ENCODE assay signal across 19 mouse cellular contexts in the genomic region with DNA sequence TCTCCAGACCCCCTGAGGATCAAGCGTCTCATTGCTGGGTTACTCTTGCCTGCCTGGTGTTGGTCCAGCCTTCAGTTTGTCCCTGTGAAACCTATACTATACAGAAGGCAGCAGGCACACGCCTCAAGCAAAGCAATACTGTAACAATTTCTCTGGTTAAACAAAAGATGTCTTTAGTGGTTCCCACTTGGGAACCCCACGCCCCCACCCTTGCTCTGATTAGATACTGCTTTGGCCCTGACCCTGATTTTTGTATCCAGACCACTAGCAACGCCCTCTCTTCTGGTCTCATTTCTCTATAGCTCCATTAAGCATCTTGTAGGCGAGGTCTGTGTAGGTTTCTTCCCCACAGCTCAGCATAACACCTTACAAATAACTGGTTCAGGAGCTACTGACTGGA.
DNase-seq lines count a peak whose midpoint lies in the region; ATAC-seq and TF ChIP-seq lines count a peak whose summit lies in the region.
"Had no signal": no experiment of that assay in that cellular context is flagged by ENCODE, and none has a peak within 500 bp of the region (broad histone marks: within the 10 kb centered on the region; RNA-seq: fewer than 3 reads in every experiment).

No protein-coding gene starts in this region.

- ATAC-seq in heart, embryonic 11.5 days (replicated peaks; ENCODE audit: insufficient number of reproducible peaks, low FRiP score, low TSS enrichment), result 0 out of 2 replicates have a peak, but pooled peaks have one; percentile 26
- no peak for ATAC-seq in kidney, postnatal 0 days (replicated peaks; ENCODE audit: low FRiP score, low read depth)
- no peak for ATAC-seq in kidney, embryonic 16.5 days (ENCODE audit: low FRiP score, low TSS enrichment)
- ATAC-seq in limb, embryonic 14.5 days (ENCODE audit: low FRiP score, low read depth), result no peak
- ATAC-seq: forebrain, embryonic 15.5 days; liver, postnatal 0 days had no signal

- no peak overlapping the region for H3K9ac ChIP-seq in heart, embryonic 11.5 days (ENCODE audit: low read depth, low read length)
- H3K9ac ChIP-seq in kidney, postnatal 0 days (ENCODE audit: low read depth, low read length), result no peak overlapping the region
- no peak overlapping the region for H3K9ac ChIP-seq in kidney, embryonic 16.5 days (replicated peaks; ENCODE audit: low read length)
- H3K9ac ChIP-seq in limb, embryonic 14.5 days (ENCODE audit: low read depth, low read length, severe bottlenecking), result no peak overlapping the region
- H3K9ac ChIP-seq: forebrain, embryonic 15.5 days; hindbrain, embryonic 14.5 days; liver, postnatal 0 days; neural tube, embryonic 13.5 days had no signal

- 64% methylated on average over 5 of the region's 5 CpGs for WGBS in heart, embryonic 11.5 days (ENCODE audit: insufficient replicate concordance)
- WGBS in kidney, postnatal 0 days, result 74% methylated on average over 5 of the region's 5 CpGs
- WGBS in kidney, embryonic 16.5 days, result 79% methylated on average over 5 of the region's 5 CpGs
- 80% methylated on average over 5 of the region's 5 CpGs for WGBS in limb, embryonic 14.5 days

- H3K4me2 ChIP-seq in heart, embryonic 11.5 days, result no peak overlapping the region
- no peak overlapping the region for H3K4me2 ChIP-seq in kidney, postnatal 0 days (ENCODE audit: low read length)
- no peak overlapping the region for H3K4me2 ChIP-seq in kidney, embryonic 16.5 days (replicated peaks; ENCODE audit: low read depth, low read length)
- H3K4me2 ChIP-seq in limb, embryonic 14.5 days (replicated peaks; ENCODE audit: low read depth, low read length, severe bottlenecking), result no peak overlapping the region
- H3K4me2 ChIP-seq: forebrain, embryonic 15.5 days; hindbrain, embryonic 14.5 days; neural tube, embryonic 13.5 days had no signal

- intact Hi-C loops in heart, postnatal 36 days (cut with DNase I), result no loop called here
- intact Hi-C loops in gastrocnemius, postnatal 14 days (cut with DNase I; ENCODE audit: low total_unique reads), result no loop called here

- TF ChIP-seq POLR2A in limb, embryonic 14.5 days (IDR thresholded peaks at IDR 0.05; ENCODE audit: borderline replicate concordance, extremely low read depth, insufficient read depth, insufficient read length), result no peak

- no peaks in the 10 kb centered on the region for H3K36me3 ChIP-seq in heart, embryonic 11.5 days (ENCODE audit: control insufficient read depth, insufficient read depth, low read length)
- no peaks in the 10 kb centered on the region for H3K36me3 ChIP-seq in kidney, postnatal 0 days (ENCODE audit: insufficient read depth, low read length)
- H3K36me3 ChIP-seq in kidney, embryonic 16.5 days (ENCODE audit: insufficient read depth, low read length), result no peaks in the 10 kb centered on the region
- no peaks in the 10 kb centered on the region for H3K36me3 ChIP-seq in limb, embryonic 14.5 days (ENCODE audit: control insufficient read depth, insufficient read depth, low read length)
- H3K36me3 ChIP-seq: forebrain, embryonic 15.5 days; neural tube, embryonic 13.5 days had no signal

- no peaks in the 10 kb centered on the region for H3K27me3 ChIP-seq in heart, embryonic 11.5 days (ENCODE audit: control insufficient read depth, insufficient read depth, low read length)
- H3K27me3 ChIP-seq in kidney, postnatal 0 days (ENCODE audit: insufficient read depth, low read length), result no peaks in the 10 kb centered on the region
- no peaks in the 10 kb centered on the region for H3K27me3 ChIP-seq in kidney, embryonic 16.5 days (ENCODE audit: insufficient read depth, low read length)
- H3K27me3 ChIP-seq in limb, embryonic 14.5 days (ENCODE audit: control insufficient read depth, insufficient read depth, low read length), result no peaks in the 10 kb centered on the region
- H3K27me3 ChIP-seq: forebrain, embryonic 15.5 days; neural tube, embryonic 13.5 days had no signal

- DNase-seq in heart, postnatal 36 days, result no peak
- DNase-seq in kidney, postnatal 0 days (ENCODE audit: low spot score), result no peak
- no peak for DNase-seq in limb, embryonic 14.5 days (ENCODE audit: low spot score)
- peak; percentile 59 for DNase-seq in testis, postnatal 10 days (ENCODE audit: low spot score)
- DNase-seq in cerebellum, postnatal 14 days, result no peak
- no peak for DNase-seq in gastrocnemius, postnatal 14 days
- DNase-seq: B cell, adult 2 months; cerebellum, adult 18-20 months; kidney, adult 8-10 months; liver, postnatal 0 days; midbrain, embryonic 14.5 days; spleen, adult 18-20 months; thymus, postnatal 25 days had no signal

- peaks cover 39% of the 10 kb centered on the region for H3K4me1 ChIP-seq in heart, embryonic 11.5 days (ENCODE audit: control insufficient read depth, insufficient read depth, low read length)
- H3K4me1 ChIP-seq in kidney, postnatal 0 days (replicated peaks; ENCODE audit: insufficient read depth, low read length), result peaks cover 14% of the 10 kb centered on the region; the same call in 1 of the 2 replicates
- peaks cover 30% of the 10 kb centered on the region for H3K4me1 ChIP-seq in kidney, embryonic 16.5 days (ENCODE audit: insufficient read depth, low read length)
- no peaks in the 10 kb centered on the region for H3K4me1 ChIP-seq in limb, embryonic 14.5 days (ENCODE audit: control insufficient read depth, insufficient read depth, low read length)

- TF ChIP-seq CTCF in kidney, postnatal 0 days (IDR thresholded peaks at IDR 0.05; ENCODE audit: low read depth), result no peak

- H3K9me3 ChIP-seq in heart, embryonic 11.5 days (replicated peaks; ENCODE audit: control insufficient read depth, low read length), result no peaks in the 10 kb centered on the region
- H3K9me3 ChIP-seq in kidney, postnatal 0 days (replicated peaks; ENCODE audit: low read length), result no peaks in the 10 kb centered on the region
- H3K9me3 ChIP-seq in kidney, embryonic 16.5 days (ENCODE audit: low read length), result no peaks in the 10 kb centered on the region
- no peaks in the 10 kb centered on the region for H3K9me3 ChIP-seq in limb, embryonic 14.5 days (ENCODE audit: control insufficient read depth, low read length)
- H3K9me3 ChIP-seq: forebrain, embryonic 15.5 days; megakaryocyte, embryonic 14.5 days; neural tube, embryonic 13.5 days had no signal

- no peak overlapping the region for H3K27ac ChIP-seq in heart, embryonic 11.5 days (ENCODE audit: low read depth, low read length)
- 0 out of 2 replicates have a peak overlapping the region, but pooled peaks have one; percentile 36 for H3K27ac ChIP-seq in kidney, postnatal 0 days
- no peak overlapping the region for H3K27ac ChIP-seq in kidney, embryonic 16.5 days (ENCODE audit: low read length)
- peak overlapping the region; percentile 33 for H3K27ac ChIP-seq in limb, embryonic 14.5 days (replicated peaks; ENCODE audit: low read depth, low read length)
- H3K27ac ChIP-seq: forebrain, embryonic 15.5 days; hindbrain, embryonic 14.5 days; neural tube, embryonic 13.5 days had no signal

- H3K4me3 ChIP-seq in heart, embryonic 11.5 days (ENCODE audit: low read depth, low read length), result no peak overlapping the region
- no peak overlapping the region for H3K4me3 ChIP-seq in kidney, postnatal 0 days (replicated peaks; ENCODE audit: low read depth, low read length)
- no peak overlapping the region for H3K4me3 ChIP-seq in kidney, embryonic 16.5 days (ENCODE audit: low read length)
- no peak overlapping the region for H3K4me3 ChIP-seq in limb, embryonic 14.5 days (replicated peaks; ENCODE audit: low read length)
- H3K4me3 ChIP-seq: forebrain, embryonic 15.5 days; megakaryocyte, embryonic 14.5 days; neural tube, embryonic 13.5 days had no signal

Comparison
In these comparisons a context has a peak if more than half of its experiments do, and no peak if none do; other contexts are left out.
1. H3K27ac ChIP-seq: peak in kidney, postnatal 0 days (single experiment) and limb, embryonic 14.5 days (single experiment); none in heart, embryonic 11.5 days (single experiment) and kidney, embryonic 16.5 days (single experiment).